Mouse (Mus musculus) left cerebral cortex, postnatal 14 days (tissue): Measurements from ENCODE around the gene Glra4. TPM values are rescaled to one million over a fixed set of nuclear protein-coding genes. Genes with fewer than 3 reads are reported as not detected.
"Not testable (repeated sequence)": the region's sequence is repeated elsewhere in the genome, so short reads cannot be mapped to it uniquely, and the experiment has no call there.

Experiments
- DNase-seq, 2 experiments: peaks; one replicate each; pipeline ENCODE4 v3.0.0; 2021 to 2022; ENCODE audit warnings: low spot score in 2 of 2, mixed read lengths in 1 of 2
- intact Hi-C: fragments of 180-260 bp; cut with DNase I; formaldehyde crosslinking; loops from one replicate; pipeline ENCODE4 v1.15.1; 2025
- total RNA-seq, 2 experiments: library from RNA; stranded (reverse); gene quantifications; 2 replicates each; pipeline ENCODE4 v1.2.3; 2021

Glra4 gene
- total RNA-seq, 2 experiments from 2014 or later: 0.27 TPM; not detected in 1

GRCm38 (mm10) chrX:136740791-136741650 lies 38.9 kb downstream of the Glra4 start:
- DNase-seq: peak; percentile 91 to 97
- intact Hi-C loops: loop anchor here (5.0 kb wide), 2 partner anchors 114 to 276 kb away; no protein-coding TSS in a partner anchor

- intact Hi-C loops: loop anchor here (5.0 kb wide), 2 partner anchors 113 to 277 kb away; no protein-coding TSS in a partner anchor
- no peak for DNase-seq
These were observed 39.7 kb downstream of the Glra4 start for GRCm38 (mm10) chrX:136740087-136740790.

GRCm38 (mm10) chrX:136732016-136732415 lies 47.9 kb downstream of the Glra4 start:
- DNase-seq: no peak
- intact Hi-C loops: no loop called here

- DNase-seq, intact Hi-C loops: not testable (repeated sequence)
These were observed 65.0 kb downstream of the Glra4 start for GRCm38 (mm10) chrX:136714742-136715474.

DNA sequence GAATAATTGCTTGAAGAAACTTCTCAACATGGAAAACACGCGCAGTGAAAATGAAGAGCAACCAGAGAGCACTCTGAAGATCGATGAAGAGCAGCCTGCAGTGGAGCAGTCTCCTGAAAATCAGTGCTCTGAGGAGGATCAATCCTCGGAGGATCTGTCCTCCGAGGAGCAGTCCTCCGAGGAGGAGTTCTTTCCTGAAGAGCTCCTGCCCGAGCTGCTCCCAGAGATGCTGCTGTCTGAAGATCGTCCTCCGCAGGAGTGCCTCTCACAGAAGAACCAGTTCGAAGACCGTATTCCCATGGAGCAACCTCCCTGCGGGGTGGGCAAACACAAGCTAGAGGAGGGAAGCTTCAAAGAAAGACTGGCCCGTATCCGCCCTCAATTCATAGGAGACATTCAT lies 71.2 kb downstream of the Glra4 start:
- DNase-seq: no peak
- intact Hi-C loops: no loop called here

DNA sequence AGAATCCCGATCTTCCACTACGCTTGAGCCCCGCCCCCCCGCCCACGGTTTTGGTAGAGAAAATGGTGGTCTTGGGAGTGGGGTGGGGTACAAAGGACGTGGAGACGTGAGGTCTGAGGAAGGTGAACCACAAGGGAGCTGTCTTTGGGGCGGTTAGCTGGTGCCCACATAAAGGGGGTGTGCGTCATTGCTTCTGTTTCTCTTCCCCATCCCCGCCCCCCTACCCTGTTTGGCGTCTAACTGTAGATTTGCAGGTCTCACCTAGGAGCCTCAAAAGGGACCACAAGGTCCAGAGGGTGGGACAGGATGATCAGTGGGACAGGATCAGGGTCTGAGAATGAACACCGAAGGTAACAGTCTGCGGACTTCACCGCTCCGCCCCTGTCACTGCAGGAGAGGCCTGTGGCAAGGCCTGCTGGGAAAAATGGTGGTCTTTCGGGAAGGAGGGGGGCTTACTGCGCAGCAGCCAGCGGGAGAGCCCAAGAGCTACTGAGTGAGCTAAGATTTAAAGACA lies 71.7 kb downstream of the Glra4 start:
- intact Hi-C loops: no loop called here

More for the DNA sequence above, 71.7 kb downstream of the Glra4 start:
- peak; percentile 40 to 56 for DNase-seq

Other genes with a start within 250 kb of the Glra4 start
- gene Kir3dl2, start 236.1 kb downstream of the Glra4 start, total RNA-seq: under 1 TPM in 1 of 2 experiments, not detected in 1; 0.20 TPM
- 100 to 1,000 TPM; 124 to 129 TPM for gene Tceal3, start 189.3 kb downstream of the Glra4 start, total RNA-seq
- gene Tceal1, start 72.2 kb downstream of the Glra4 start, total RNA-seq: 10 to 100 TPM; 11.5 to 12.6 TPM
- 100 to 1,000 TPM; 363 to 377 TPM for gene Morf4l2, start 36.5 kb downstream of the Glra4 start, total RNA-seq
- gene Plp1, start 42.5 kb upstream of the Glra4 start, total RNA-seq: 100 to 1,000 TPM; 421 to 726 TPM
- gene Rab9b, start 88.6 kb upstream of the Glra4 start, total RNA-seq: 10 to 100 TPM; 14.9 to 19.7 TPM
- gene H2bfm, start 147.2 kb upstream of the Glra4 start, total RNA-seq: not detected
- gene Tmsb15b2, start 195.4 kb upstream of the Glra4 start, total RNA-seq: 10 to 100 TPM; 13.0 to 33.9 TPM
- gene Tmsb15l, start 196.7 kb upstream of the Glra4 start, total RNA-seq: 1 to 10 TPM; 3.6 to 4.3 TPM
- 10 to 100 TPM in 1 of 2 experiments, 1 to 10 TPM in 1; 5.9 to 14.8 TPM for gene Tmsb15b1, start 196.7 kb upstream of the Glra4 start, total RNA-seq
- gene Zcchc18, start 213.0 kb upstream of the Glra4 start, total RNA-seq: 100 to 1,000 TPM; 268 to 273 TPM